Mouse (Mus musculus) cerebellum, adult 11 months (tissue): ENCODE data around the gene Kbtbd12.
A peak's percentile ranks its signal among the peaks of the same experiment; 100 is the strongest.

ENCODE experiments used
- DNase-seq: peaks from one replicate; pipeline ENCODE4 v3.0.0; 2022

The Kbtbd12 gene

GRCm38 (mm10) chr6:88637611-88638301 is at the start of gene Kbtbd12:
Gene Kbtbd12, minus strand, starts transcription at chr6:88637950.
- no peak for DNase-seq

- DNase-seq = no peak
Measured at GRCm38 (mm10) chr6:88683380-88684053, 45.8 kb upstream of the Kbtbd12 start.

DNA sequence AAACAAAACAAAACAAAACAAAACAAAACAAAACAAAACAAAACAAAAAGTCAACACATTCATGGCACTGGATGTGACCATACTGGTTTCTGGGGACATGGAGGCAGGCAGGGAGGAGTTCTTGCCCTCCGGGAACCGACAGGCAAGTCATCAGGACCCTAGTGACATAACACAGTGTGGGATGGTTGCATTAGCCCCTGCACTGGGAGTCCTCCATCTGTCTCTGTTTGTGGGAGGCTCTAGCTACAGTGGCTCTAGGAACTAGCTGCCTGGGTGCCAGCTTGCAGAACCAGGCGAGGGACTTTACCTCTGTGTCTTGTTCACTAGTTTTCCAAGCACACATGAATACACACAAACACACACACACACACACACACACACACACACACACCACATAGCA is 43.3 kb upstream of the Kbtbd12 start:
- DNase-seq = no peak

DNA sequence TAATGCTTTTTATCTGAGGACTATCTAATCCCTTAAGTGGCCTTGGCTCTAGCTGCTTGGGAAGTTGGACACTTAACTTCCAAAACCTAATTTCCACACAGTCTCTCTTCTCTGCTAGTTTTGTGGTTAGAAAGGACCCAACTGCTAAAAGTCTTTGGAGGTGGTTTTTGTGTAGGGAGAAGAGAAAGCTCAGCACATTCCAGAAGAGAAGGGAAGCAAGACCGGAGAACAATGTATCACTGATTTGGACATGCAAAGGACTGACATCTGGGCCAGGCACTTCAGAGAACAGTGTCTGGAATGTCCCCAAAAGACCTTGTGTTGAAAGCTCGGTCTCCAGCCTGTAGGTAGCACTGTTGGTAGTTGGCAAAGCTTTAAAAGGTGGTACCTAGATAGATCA is 40.0 kb upstream of the Kbtbd12 start:
- DNase-seq = no peak

DNA sequence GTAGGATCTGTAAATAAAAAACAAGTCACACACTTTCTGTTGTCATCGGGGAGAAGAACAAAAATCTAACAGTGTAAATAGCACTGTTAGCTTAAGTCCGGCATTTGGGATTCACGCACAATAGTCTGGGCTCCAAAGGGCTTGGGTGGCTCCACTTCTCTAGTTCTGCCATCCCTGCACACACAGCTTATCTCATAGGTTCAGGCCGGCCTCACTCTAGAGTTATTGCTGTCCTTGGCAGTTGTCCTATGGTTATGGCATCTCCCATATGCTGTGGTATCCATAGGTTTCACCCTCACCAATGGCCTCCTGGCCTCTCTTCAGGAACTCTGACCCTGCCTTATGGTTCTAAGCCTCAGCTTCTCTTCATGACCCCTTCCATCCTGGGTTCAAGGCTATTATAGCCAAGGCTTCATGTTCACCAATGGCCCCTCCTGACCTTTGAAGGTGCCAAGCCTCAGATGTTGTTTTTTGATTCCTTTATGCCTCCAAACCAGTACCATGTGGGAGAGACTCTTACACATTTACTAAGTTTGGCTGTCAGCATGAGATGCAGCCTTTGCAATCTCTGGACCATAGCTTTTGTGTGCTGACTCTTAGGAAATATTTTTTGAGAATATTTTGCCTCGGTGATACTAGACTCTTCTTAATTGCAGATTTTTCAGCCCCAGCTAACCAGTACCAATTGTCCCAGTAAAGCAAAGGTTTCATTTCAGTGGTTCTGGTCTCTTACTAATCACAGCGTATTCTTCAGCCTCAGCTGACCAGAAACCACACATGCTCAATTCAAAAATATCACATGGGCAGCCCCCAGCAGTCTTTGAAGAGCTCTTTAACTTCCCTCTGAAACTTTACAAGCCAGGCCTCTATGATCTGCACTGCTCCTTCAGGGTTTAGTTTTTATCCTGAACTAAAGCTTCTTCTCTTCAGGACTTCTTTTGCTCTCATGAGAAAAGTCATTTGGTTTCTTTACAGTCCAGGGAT is 39.3 kb upstream of the Kbtbd12 start:
- DNase-seq = no peak

GRCm38 (mm10) chr6:88675815-88676214 is 38.1 kb upstream of the Kbtbd12 start:
- no peak for DNase-seq

- DNase-seq = no peak
Measured at GRCm38 (mm10) chr6:88662284-88662683, 24.5 kb upstream of the Kbtbd12 start.

- DNase-seq = no peak
Measured at GRCm38 (mm10) chr6:88661696-88662095, 23.9 kb upstream of the Kbtbd12 start.

DNA sequence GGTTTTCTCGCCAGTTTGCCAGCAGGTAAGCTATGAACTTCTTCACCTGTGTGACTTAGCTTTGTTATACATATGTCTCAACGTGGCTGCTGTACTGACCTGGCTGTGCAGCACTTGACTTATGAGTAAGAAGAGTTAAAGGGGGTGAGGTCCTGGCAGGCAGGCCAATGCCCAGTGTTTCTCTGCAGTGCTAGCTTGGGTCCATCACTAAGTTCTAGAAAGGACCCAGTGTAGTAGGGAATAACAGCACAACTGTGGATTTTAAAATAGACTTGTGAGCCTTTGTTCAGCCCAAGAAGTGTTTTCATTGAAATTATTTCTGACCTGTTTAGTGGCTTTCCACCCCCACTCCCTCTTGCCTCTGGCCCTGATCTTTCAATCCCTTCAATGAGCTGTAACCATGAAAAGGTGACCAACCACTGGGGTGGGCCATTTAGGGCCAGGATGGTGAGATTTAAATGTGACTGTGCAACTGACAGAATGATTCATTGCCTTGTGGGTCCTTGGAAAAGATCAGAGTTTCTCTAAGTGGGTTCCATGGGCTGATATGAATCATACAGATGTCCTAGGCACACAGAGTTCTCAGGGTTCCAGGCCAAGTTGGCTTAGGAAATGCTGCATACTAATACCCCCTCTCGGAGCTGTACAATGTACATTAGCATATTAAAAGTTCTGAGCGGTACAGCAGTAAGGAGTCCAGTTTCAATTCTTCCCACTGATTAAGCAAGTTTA is 10.0 kb upstream of the Kbtbd12 start:
- DNase-seq = no peak

- no peak for DNase-seq
Measured at GRCm38 (mm10) chr6:88644786-88645185, 7.0 kb upstream of the Kbtbd12 start.

GRCm38 (mm10) chr6:88641346-88641920 is 3.7 kb upstream of the Kbtbd12 start:
- DNase-seq = no peak

DNA sequence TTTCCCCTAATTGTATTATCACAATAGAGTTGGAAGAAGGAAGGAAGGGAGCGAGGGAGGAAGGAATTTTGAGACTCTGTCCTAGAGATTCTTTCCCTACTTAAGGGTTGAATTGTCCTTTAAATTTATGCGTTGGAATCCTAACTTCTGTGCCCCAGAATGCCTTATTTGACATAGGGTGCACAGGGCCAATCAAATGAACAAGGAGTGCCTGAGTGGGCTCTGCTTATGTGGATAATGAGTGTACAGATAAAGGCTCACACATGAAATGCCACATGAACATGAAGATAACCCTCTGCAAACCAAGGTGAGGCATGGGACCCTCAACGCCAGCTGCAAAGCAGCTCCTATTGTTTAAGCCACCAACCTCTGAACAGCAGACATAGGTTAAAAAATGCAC is 2.6 kb upstream of the Kbtbd12 start:
- DNase-seq = no peak

- no peak for DNase-seq
Measured at GRCm38 (mm10) chr6:88639921-88640320, 2.2 kb upstream of the Kbtbd12 start.

DNA sequence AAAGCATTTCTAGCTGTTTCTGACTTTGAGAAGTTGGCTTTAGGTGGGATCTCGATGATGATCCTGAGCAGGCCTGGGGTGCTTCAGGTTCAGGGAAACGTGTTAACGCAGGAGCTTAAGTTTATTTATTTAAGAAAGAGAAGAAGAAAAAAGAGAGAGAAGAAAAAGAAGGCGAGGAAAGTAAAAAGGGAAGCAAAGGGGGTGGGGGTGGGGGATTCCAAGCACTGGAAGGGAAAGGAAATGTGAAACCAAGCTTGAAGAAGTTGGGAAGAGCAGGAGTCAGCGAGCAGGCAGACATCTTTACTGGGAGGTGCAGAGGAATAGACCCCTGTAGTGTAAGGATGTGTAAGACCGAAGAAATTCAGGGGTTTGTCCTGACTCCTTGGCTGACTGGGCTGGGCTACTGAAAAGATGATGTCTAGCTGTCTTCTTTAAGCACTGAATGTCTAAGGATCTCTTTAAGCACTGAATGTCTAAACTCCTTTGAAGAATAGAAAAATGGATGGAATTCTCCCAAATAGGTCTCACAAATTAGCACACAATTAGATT is 1.7 kb upstream of the Kbtbd12 start:
- no peak for DNase-seq

GRCm38 (mm10) chr6:88638917-88639316 is 1.2 kb upstream of the Kbtbd12 start:
- no peak for DNase-seq

DNA sequence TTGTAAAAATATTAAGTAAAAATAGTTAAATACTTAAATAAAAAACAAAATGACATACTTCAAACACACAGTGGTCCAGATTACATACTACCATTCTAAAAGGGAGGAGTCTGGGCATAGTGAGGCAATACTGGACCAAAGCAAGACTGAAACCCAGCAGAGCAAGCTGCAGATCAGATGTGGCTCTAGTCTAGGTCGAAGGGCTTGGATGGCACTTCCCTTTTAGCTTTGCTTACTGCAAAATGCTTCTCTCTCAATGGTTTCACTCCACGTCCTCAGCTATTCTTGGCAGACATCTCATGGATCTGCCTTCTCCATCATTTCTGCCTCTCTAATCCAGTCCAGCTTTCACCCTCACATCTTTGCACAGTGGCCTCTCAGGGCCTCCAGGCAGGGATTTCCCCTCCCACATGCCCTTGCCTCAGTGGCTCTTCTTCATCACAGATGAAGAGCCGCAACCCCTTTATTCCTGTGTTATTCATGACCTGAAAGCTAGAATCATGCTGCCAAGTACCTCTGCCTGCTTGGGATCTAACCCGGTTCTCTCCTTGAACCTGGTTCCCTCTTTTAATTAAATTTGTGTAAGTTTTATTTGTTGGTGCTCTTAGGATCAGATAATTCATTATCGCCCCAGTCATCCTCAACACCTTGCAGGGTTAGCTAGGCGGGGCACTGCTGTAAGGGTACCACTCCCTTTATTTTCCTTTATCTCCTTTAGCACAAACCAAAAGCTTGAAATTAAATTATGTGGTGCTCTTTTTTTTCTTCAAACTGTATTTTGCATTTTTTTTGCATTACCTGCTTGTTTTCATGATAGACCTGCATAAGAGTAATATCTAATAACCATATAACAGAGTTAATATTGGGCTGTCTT is 1.6 kb downstream of the Kbtbd12 start:
- no peak for DNase-seq

GRCm38 (mm10) chr6:88631293-88631692 is 6.5 kb downstream of the Kbtbd12 start:
- no peak for DNase-seq

- DNase-seq = no peak
Measured at GRCm38 (mm10) chr6:88630560-88630959, 7.2 kb downstream of the Kbtbd12 start.

DNA sequence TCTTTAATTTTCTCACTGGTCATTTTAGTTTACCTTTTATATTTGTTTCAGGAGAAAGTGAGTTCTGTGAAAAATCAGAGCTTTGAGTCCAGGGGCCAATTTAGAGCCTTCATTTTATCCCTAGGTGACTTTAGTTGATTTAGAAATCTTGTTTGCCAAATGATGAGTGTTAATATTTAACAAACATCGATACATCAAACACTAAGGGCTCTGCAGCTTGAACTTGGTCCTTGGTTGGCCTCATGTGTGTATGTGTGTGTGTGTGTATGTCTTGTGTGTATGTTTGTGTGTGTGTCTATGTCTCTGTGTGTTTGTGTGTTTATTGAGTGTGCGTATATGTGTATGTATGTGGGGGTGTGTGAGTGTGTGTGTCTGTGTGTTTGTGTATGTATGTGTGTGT is 7.9 kb downstream of the Kbtbd12 start:
- no peak for DNase-seq

DNA sequence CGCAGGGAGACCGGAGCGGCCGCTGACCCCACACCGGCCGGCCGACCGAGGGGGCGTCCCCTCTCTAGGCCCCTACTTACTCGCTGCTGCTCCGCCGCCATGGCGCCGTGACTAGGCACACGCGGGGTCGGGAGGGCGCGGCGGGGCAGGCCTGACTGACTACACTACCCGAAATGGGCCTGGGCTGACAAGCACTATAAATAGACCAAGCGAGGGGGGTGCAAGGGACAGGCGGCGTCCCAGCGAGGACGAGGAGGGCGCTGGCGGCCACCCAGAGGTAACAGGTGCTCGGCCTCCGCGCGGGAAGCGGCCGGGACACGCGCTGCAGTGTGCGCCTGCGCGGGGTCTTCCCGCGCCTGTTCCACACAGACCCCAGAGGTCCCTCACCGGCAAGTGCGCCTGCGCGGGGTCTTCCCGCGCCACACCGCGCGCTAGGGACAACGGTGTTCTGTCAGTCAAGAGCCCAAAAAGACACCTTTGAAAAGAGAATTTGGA is 10.4 kb downstream of the Kbtbd12 start:
- DNase-seq = peak; percentile 81

DNA sequence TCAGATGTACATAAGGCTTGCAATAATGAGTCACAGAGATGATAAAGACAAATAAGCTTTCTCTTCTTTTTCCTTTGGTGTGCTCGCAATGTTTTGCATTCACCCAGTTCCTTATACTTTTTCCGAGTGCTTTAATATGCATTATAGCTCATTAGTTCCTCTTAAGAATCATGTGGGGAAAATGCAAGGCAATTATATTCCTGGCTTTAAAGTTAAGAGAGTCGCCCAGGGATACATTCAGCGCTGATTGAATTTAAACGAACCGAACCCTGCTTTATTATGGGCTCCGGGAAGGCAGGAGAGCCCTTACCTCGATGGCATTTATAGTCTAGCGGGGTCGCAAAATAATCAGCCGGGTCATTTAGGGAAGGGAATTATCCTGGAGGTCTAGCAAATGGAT is 10.8 kb downstream of the Kbtbd12 start:
- DNase-seq = no peak
